Mouse (Mus musculus) limb, embryonic 11.5 days (tissue): ENCODE measurements around the gene Xylb. TPM values are rescaled to one million over a fixed set of nuclear protein-coding genes. Genes with fewer than 3 reads are reported as not detected.

Experiments used
- ATAC-seq: fragments of 200-750 bp; cut with Nextera tagmentation; 2 replicates; pipeline ENCODE4 v1.8.0; 2017; ENCODE audit warnings: low read depth; ENCODE audit not compliant: insufficient number of reproducible peaks, low FRiP score, low TSS enrichment
- DNase-seq: peaks from one replicate; pipeline ENCODE4 v3.0.0-alpha.2; 2015; ENCODE audit warnings: low spot score
- H3K27ac ChIP-seq: fragments of 300-500 bp; sonication (generic); replicated peaks from 2 replicates; pipeline ENCODE4 v1.5.1; 2014; ENCODE audit warnings: low read depth, mild to moderate bottlenecking, low read length
- H3K27me3 ChIP-seq: fragments of 300-500 bp; sonication (generic); 2 replicates; pipeline ENCODE4 v1.6.1; 2014; ENCODE audit warnings: mild to moderate bottlenecking, low read length, mixed read lengths; ENCODE audit not compliant: control insufficient read depth, insufficient read depth
- H3K36me3 ChIP-seq: fragments of 300-500 bp; sonication (generic); 2 replicates; pipeline ENCODE4 v1.6.1; 2014; ENCODE audit warnings: mild to moderate bottlenecking, low read length, moderate library complexity, mixed read lengths; ENCODE audit not compliant: control insufficient read depth, insufficient read depth
- H3K4me1 ChIP-seq: fragments of 300-500 bp; sonication (generic); 2 replicates; pipeline ENCODE4 v1.6.1; 2014; ENCODE audit warnings: low read length, mixed read lengths; ENCODE audit not compliant: control insufficient read depth, insufficient read depth
- H3K4me2 ChIP-seq: fragments of 300-500 bp; sonication (generic); 2 replicates; pipeline ENCODE4 v1.6.1; 2014; ENCODE audit warnings: low read depth, mild to moderate bottlenecking, moderate library complexity; ENCODE audit not compliant: severe bottlenecking
- H3K4me3 ChIP-seq: fragments of 300-500 bp; sonication (generic); 2 replicates; pipeline ENCODE4 v1.5.1; 2014; ENCODE audit warnings: low read depth, low read length
- H3K9ac ChIP-seq: fragments of 300-500 bp; sonication (generic); 2 replicates; pipeline ENCODE4 v1.6.1; 2014; ENCODE audit warnings: mild to moderate bottlenecking, low read length
- H3K9me3 ChIP-seq: fragments of 300-500 bp; sonication (generic); 2 replicates; pipeline ENCODE4 v1.6.1; 2016; ENCODE audit warnings: low read length; ENCODE audit not compliant: control insufficient read depth
- WGBS: fragments of 180-500 bp; shearing (Covaris S2); extraction: QIAGEN DNeasy Blood & Tissue Kit; methylation state at CpG from one replicate; pipeline ENCODE4 v1.1.7; 2014; 5-methylcytosine and 5-hydroxymethylcytosine counted together
- polyA plus RNA-seq: library from polyadenylated mRNA; unstranded; fragments of >200 nt; fragmentation: Nextera tagmentation; extraction: Ambion mirVana; gene quantifications from 2 replicates; pipeline ENCODE4 v1.2.1, GENCODE M21; 2014

Gene Xylb
- polyA plus RNA-seq, 1 experiment from 2014 or later = 12.7 TPM

DNA sequence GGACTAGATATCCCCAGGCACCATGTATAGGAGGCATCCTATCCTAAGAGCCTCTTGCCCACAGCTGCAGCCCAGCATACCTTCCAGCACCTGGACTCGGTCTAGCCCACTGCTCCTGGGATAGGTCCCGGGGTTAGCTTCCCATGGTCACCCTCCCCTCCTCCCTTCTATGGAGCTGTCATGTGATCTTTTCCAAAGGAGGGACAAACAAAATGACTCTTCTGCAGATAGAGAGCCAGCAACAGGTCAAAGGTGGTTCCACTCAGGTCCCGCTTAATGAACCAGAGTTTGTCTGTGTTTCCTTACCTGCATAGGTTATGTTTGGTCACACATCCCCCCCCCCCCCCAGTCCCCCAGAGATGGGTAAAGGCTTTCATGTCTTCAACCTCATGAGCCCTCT is 6.7 kb upstream of the Xylb start:
- DNase-seq (no peak), ATAC-seq (no peak)
- WGBS = 90% methylated on average over 3 of the region's 3 CpGs
- no peaks in the 10 kb centered on the region for H3K4me1 ChIP-seq
- H3K4me2 ChIP-seq = no peak overlapping the region
- no peak overlapping the region for H3K27ac ChIP-seq
- H3K4me3 ChIP-seq = no peak overlapping the region
- H3K9ac ChIP-seq = no peak overlapping the region
- H3K9me3 ChIP-seq = no peaks in the 10 kb centered on the region
- no peaks in the 10 kb centered on the region for H3K27me3 ChIP-seq
- peaks cover 11% of the 10 kb centered on the region; the same call in 1 of the 2 replicates for H3K36me3 ChIP-seq

DNA sequence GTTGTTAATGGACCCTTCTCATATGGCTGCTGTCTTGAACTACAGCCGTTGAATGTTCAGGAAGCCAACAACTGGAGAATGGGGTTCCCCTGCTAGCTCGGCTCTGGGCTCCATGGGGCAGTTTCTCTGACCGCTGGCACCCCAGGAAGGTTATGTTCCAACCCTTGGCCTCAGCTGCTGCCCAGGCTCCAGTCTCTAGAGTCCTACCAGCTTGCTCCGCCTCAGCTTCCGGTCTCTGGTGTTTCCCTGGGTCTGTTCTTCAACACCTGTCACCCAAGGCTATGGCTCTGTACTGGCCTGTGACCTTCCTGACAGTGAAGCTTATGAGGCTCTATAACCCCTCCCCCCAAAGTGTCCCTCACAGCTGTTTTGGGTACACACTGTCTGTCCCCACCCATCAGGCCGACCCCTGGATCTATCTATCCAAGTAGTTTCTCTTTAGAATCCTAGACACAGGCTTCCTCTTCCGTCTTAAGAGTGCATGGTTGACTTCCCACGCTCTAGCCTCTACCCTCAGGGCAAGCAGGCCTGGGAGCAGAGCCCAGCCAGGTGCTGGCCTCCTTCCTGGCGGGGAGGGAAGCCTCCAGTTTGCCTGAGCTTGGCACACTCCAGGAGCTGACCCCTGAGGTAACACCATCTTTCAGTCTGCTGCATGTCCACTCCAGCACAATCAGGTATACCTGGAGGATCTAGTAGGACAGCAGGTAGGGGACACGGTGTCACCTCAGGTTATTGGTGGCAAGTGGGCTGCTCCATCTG is 6.1 kb upstream of the Xylb start:
- Histone ChIP-seq H3K27ac (no peak overlapping the region), H3K27me3 (no peaks in the 10 kb centered on the region), H3K9me3 (no peaks in the 10 kb centered on the region), H3K36me3 (peaks cover 9% of the 10 kb centered on the region; the same call in 1 of the 2 replicates), H3K4me2 (no peak overlapping the region), H3K4me1 (no peaks in the 10 kb centered on the region), H3K9ac (no peak overlapping the region), H3K4me3 (no peak overlapping the region)
- WGBS = 89% methylated on average over 10 of the region's 10 CpGs
- ATAC-seq (no peak), DNase-seq (no peak)

DNA sequence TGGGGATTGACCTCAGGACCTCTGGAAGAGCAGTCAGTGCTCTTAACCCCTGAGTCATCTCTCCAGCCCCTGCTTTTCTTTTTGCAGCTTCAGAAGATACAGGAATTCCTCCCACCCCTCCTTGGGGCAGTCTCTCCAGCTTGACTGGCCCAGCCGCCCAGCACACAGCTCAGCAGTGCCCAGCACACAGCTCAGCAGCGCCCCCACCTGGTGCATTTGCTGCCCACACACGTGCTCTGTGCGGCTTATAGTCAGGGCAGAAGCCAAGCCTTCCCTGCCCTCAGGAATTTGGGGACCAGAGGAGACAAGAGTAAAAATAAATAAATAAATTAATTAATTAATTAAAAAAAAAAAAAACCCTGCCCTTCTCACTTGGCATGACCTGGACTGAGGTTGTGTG is 5.1 kb upstream of the Xylb start:
- no peaks in the 10 kb centered on the region for H3K4me1 ChIP-seq
- 29% methylated on average over 4 of the region's 4 CpGs for WGBS
- no peaks in the 10 kb centered on the region for H3K27me3 ChIP-seq
- H3K9ac ChIP-seq = no peak overlapping the region
- ATAC-seq (no peak), DNase-seq (peak; percentile 86)
- H3K27ac ChIP-seq = no peak overlapping the region
- no peak overlapping the region for H3K4me2 ChIP-seq
- no peaks in the 10 kb centered on the region for H3K9me3 ChIP-seq
- no peak overlapping the region for H3K4me3 ChIP-seq
- H3K36me3 ChIP-seq = peaks cover 5% of the 10 kb centered on the region; the same call in 1 of the 2 replicates

DNA sequence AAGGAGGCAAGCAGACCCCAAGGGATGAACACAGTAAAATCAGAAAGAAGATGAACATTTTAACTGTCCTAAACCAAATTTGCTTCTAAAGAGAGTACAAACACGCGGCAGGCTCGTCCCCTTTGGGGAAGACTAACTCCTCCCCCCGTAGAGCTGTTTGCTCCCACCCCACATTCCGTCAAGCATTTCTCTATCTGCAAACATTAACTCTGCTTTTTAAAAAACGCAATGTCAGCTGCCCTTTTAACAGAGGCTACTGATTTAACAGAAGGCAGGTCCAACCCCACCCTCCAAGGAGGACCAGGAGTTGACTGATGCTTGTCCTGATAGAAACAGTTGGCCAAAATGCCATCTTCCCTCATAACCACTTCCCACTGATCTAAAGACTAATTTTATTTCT is 3.3 kb upstream of the Xylb start:
- peaks cover 2% of the 10 kb centered on the region; the same call in 1 of the 2 replicates for H3K36me3 ChIP-seq
- no peaks in the 10 kb centered on the region for H3K27me3 ChIP-seq
- H3K4me3 ChIP-seq = no peak overlapping the region
- H3K9ac ChIP-seq = no peak overlapping the region
- H3K27ac ChIP-seq = no peak overlapping the region
- no peaks in the 10 kb centered on the region for H3K4me1 ChIP-seq
- 83% methylated on average over 6 of the region's 6 CpGs for WGBS
- DNase-seq (no peak), ATAC-seq (no peak)
- no peak overlapping the region for H3K4me2 ChIP-seq
- H3K9me3 ChIP-seq = no peaks in the 10 kb centered on the region

DNA sequence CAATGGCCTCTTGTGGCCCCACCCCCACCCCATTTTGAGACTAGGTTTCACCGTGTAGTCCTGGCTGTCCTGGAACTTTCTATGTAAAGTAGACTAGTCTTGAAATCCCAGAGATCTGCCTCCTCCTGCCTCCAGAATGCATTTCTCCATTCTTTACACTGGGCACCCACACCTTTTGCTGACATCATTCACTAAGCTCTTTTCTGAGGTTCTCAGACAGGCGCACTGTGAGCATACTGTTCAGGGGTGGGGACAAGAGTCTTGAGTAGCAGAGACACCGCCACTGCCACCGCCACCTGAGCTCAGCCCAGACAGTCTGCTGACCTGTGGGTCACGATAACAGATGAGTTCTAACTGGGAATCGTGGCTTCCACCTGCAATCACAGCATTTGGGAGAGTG is 1.2 kb upstream of the Xylb start:
- Histone ChIP-seq H3K4me1 (no peaks in the 10 kb centered on the region), H3K9ac (no peak overlapping the region), H3K36me3 (no peaks in the 10 kb centered on the region; the same call in 1 of the 2 replicates), H3K4me3 (no peak overlapping the region), H3K9me3 (no peaks in the 10 kb centered on the region), H3K27ac (no peak overlapping the region), H3K27me3 (no peaks in the 10 kb centered on the region), H3K4me2 (no peak overlapping the region)
- DNase-seq = no peak
- 77% methylated on average over 6 of the region's 6 CpGs for WGBS
- no peak for ATAC-seq

DNA sequence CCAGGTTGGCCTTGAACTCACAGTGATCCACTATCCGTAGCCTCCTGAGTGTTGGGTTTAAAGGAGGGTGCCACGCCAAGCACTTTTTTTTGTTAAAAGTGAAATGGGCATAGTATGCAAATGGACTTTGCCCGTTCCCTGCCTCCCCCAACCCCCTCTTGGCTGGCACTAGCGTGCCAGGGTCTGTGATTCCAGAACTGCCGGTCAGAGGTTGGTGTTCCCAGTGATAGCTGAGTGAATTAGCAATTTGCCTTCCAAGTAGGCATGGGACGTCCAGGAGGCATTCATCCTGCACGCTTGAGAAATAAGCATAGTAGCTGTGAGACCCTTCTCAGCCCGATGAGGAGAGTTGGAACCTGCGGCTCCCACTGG is 863 bp downstream of the Xylb start:
- peak; percentile 30 for DNase-seq
- H3K9ac ChIP-seq = peak overlapping the region; percentile 80

DNA sequence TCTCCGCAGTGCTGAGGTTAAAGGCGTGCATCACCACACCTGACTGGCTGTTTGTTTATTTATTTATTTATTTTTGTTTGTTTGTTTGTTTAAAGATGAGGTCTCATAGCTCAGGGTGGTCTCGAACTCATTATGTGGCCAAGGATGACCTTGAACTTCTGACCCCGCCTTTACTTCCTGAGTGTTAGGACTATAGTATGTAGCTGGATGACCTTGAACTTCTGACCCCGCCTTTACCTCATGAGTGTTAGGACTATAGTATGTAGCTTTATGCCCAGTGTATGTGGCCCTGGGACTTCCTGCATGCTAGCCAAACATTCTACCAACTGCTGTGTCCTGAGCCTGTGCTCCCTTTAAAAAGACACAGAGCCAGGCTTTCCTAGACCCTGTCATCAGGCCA is 4.2 kb downstream of the Xylb start:
- Histone ChIP-seq H3K9me3 (no peaks in the 10 kb centered on the region), H3K27ac (no peak overlapping the region), H3K27me3 (no peaks in the 10 kb centered on the region), H3K4me3 (no peak overlapping the region), H3K36me3 (no peaks in the 10 kb centered on the region), H3K4me1 (no peaks in the 10 kb centered on the region), H3K9ac (no peak overlapping the region), H3K4me2 (no peak overlapping the region)
- WGBS = 91% methylated on average over 5 of the region's 5 CpGs
- DNase-seq (no peak), ATAC-seq (no peak)

More for the DNA sequence above, 863 bp downstream of the Xylb start:
- no peaks in the 10 kb centered on the region for H3K4me1 ChIP-seq
- H3K9me3 ChIP-seq = no peaks in the 10 kb centered on the region
- ATAC-seq = no peak
- H3K4me3 ChIP-seq = peak overlapping the region; percentile 70
- no peaks in the 10 kb centered on the region for H3K27me3 ChIP-seq
- 46% methylated on average over 9 of the region's 9 CpGs for WGBS
- H3K27ac ChIP-seq = no peak overlapping the region
- H3K36me3 ChIP-seq = no peaks in the 10 kb centered on the region
- H3K4me2 ChIP-seq = peak overlapping the region; percentile 81

DNA sequence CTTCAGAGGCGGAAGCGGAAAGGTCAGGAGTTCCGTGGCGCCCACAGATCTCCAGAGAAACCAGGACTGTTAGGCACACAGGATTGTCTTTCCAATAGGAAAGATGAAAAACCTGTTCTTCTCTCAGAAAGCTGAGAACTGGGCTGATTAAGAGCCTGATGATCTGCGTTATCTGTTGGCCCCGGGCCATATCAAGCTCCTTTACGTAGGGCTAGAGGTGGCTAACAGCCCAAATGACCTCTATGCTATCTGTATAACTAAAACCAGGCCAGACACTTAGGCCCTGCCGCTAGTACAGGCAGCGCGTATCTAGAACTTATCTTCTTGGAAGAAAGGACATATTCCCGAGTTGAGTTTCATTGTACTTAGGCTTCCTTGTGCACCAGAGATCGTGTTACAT is 6.0 kb downstream of the Xylb start:
- H3K9me3 ChIP-seq = no peaks in the 10 kb centered on the region
- H3K4me1 ChIP-seq = no peaks in the 10 kb centered on the region
- H3K27ac ChIP-seq = no peak overlapping the region
- DNase-seq = no peak
- no peak for ATAC-seq
- H3K4me2 ChIP-seq = no peak overlapping the region
- H3K27me3 ChIP-seq = no peaks in the 10 kb centered on the region
- H3K4me3 ChIP-seq = no peak overlapping the region
- WGBS = 90% methylated on average over 12 of the region's 12 CpGs
- no peak overlapping the region for H3K9ac ChIP-seq
- no peaks in the 10 kb centered on the region for H3K36me3 ChIP-seq

DNA sequence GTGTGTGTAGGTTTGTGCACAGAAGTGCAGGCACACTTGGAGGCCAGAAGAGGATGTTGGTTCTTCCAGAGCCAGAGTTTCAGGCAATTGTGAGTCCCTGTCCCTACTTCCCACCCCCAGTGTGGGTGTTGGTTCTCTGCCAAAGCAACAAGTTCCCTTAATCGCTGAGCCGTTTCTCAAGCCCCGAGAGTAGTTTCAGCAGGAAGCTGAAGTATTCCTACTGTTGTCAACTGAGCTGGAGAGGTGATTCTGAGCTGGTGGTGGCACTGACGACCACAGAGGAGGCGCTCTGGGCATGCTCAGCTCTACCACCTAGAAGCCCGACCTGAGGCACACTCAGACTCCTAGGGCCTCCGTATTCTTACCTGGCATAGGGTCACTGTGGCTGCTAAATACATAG is 8.1 kb downstream of the Xylb start, which contains the start of gene Slc22a14:
Slc22a14 (minus strand) TSS at position 270 of the 400 bp plus-strand sequence.
- no peak within 1 kb of the TSS for H3K4me2 ChIP-seq
- DNase-seq (no peak), ATAC-seq (no peak)
- no peak within 1 kb of the TSS for H3K4me3 ChIP-seq
- no peaks in the 10 kb centered on the region for H3K4me1 ChIP-seq
- 85% methylated on average over 7 of the region's 7 CpGs for WGBS
- no peaks in the 10 kb centered on the region for H3K36me3 ChIP-seq
- no peak within 1 kb of the TSS for H3K27ac ChIP-seq
- H3K9me3 ChIP-seq = no peaks in the 10 kb centered on the region
- no peak within 1 kb of the TSS for H3K9ac ChIP-seq
- no peaks in the 10 kb centered on the region for H3K27me3 ChIP-seq
